Mouse (Mus musculus): Measurements from ENCODE around the gene Khdc4. TPM values are rescaled to one million over a fixed set of nuclear protein-coding genes. Genes with fewer than 3 reads are reported as not detected.

Khdc4 gene
- total RNA-seq, 2 experiments from 2014 or later = 55.3 to 59.3 TPM

DNA sequence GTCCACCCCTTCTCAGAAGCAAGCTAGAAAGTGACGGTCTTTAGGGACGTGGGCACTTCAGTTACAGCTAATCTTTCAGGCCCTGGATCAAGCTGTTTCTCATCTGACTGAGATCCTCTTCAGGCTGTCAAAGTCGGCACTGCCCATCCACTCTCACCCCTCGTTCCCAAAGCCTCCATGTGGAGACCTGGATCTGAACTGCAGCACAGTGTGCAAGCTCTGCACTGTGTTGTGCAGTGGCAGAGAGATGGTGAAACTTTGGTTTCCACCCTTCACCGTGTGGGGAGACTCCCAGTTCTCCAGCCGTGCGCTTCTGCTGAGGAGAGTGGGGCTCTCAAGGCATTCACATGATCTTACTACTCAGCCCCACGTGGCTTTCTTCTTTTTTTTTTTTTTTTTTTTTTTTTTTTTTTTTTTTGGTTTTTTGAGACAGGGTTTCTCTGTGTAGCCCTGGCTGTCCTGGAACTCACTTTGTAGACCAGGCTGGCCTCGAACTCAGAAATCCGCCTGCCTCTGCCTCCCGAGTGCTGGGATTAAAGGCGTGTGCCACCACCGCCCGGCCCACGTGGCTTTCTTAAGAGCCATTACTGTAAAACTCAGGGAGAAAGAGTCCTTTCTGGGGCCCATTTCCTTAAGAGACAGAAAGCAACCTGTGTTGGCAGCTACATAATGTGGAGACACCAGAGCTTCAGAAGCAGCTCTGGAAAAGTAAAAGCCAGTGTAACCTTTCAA is 60.7 kb downstream of the Khdc4 start:
- Histone ChIP-seq H3K27ac (no peak overlapping the region), H3K4me3 (no peak overlapping the region)
- TF ChIP-seq CTCF (IDR thresholded peaks at IDR 0.05) = no peak
- no peak for DNase-seq (ENCODE audit: extremely low spot score in 1 of 2, low spot score in 2 of 2)
- intact Hi-C loops (cut with DNase I) = no loop called here

DNA sequence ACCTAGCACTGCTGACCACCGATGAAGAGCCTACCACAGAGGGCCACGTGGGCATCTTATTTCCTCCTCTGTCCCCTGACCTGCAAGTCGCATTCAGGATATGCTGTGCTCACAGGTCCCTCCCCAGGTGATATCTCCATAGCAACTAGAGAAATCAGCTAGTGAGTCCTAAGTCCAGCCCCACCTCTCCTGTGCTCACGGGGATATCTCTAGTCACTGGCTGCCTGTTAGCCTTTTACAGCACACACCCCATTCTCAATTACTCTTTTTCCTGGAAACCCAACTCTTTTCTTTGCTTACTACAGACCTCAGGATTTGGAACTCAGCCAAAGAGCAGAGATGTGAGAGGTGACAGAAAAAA is 61.2 kb downstream of the Khdc4 start:
- intact Hi-C loops (cut with DNase I) = no loop called here
- no peak for DNase-seq (ENCODE audit: extremely low spot score in 1 of 2, low spot score in 2 of 2)
- Histone ChIP-seq H3K4me3 (no peak overlapping the region), H3K27ac (no peak overlapping the region)
- TF ChIP-seq CTCF (IDR thresholded peaks at IDR 0.05) = no peak

DNA sequence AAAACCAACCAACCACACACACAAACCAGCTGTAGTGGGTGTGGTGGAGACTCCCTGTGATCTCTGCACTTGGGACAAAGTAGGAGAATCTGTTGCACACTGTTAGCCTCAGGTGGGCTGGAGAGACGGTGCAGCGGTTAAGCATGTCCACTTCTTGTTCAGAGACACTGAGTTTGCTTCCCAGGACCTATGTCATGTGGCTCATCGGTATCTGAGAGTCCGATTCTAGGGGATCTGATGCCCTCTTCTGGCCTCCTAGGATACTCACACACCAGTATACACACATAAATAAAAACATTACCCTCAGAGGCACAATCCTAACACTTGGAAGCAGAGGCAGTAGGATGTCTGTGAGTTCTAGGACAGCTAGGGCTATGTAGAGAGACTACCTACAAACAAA is 68.7 kb downstream of the Khdc4 start:
- peak; percentile 16 for TF ChIP-seq CTCF (IDR thresholded peaks at IDR 0.05)
- intact Hi-C loops (cut with DNase I) = no loop called here
- no peak for DNase-seq (ENCODE audit: extremely low spot score in 1 of 2, low spot score in 2 of 2)
- H3K27ac ChIP-seq = no peak overlapping the region
- H3K4me3 ChIP-seq = no peak overlapping the region

DNA sequence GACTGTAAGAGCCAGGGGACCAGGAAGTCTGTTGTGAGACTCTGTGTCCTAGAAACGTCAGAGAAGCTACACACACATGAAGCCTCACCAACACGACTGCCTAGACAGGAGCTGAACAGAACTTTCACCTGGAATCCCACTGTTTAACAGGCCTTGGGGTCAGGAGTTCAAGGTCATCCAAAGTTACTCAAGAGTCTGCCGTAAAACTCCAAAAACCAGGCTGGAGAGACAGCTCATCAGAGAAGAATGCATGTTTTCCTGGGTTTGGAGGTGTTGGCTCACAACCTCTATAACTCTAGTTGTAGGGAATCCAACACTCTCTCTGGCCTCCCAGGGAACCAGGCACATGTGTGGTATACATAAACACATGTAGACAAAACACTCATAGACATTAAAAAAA is 69.9 kb downstream of the Khdc4 start:
- TF ChIP-seq CTCF (IDR thresholded peaks at IDR 0.05) = no peak
- H3K4me3 ChIP-seq = no peak overlapping the region
- DNase-seq (ENCODE audit: extremely low spot score in 1 of 2, low spot score in 2 of 2) = no peak
- peak overlapping the region; percentile 44; the same call in 1 of the 2 replicates for H3K27ac ChIP-seq
- intact Hi-C loops (cut with DNase I) = no loop called here

DNA sequence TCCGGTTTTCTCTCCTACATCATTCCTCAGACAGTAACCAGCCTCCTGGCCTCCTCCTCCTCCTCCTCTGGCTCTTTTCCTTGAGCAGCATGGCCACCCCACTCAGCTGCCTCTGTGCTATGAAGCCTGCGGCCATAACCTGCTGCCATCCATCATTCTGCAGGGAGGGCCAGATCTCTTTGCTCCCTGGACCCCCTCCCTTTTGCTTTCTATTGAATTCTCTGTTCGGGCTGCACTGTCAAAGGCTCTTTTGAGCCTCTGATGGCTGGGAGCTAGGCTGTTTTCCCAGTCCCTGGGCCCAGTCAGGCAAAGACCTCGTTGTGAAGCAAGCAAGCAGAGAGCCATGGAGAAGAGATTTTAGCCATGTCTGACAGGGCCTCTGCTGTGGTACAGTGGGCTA is 70.7 kb downstream of the Khdc4 start:
- DNase-seq (ENCODE audit: extremely low spot score in 1 of 2, low spot score in 2 of 2) = no peak
- no peak overlapping the region for H3K4me3 ChIP-seq
- intact Hi-C loops (cut with DNase I) = no loop called here
- no peak for TF ChIP-seq CTCF (IDR thresholded peaks at IDR 0.05)
- H3K27ac ChIP-seq = peak overlapping the region; percentile 71; the same call in 1 of the 2 replicates

DNA sequence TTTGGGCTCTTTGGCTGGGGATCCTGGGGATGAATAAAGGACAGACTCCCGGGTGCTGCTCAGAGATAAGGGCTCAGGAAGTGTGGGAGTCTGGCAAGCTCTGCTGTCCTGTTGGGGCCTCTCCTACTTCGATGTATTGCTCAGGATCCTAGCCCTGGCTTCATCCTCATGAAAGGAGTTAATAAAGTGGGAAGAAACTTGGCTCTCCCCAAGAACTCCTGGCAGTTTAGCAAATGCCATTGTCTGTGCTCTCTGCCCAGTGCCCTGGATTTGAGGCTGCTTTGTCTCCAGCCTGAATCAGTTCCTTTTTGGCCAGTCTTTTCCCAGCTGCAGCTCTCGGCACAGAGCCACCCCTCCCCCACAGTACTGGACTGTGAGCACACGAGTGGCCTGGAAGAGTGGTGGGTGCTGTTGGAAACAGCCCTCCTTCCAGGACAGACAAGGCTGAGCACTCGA is 72.5 kb downstream of the Khdc4 start:
- Histone ChIP-seq H3K27ac (peak overlapping the region; percentile 42), H3K4me3 (no peak overlapping the region)
- no peak for TF ChIP-seq CTCF (IDR thresholded peaks at IDR 0.05)
- intact Hi-C loops (cut with DNase I) = no loop called here
- DNase-seq (ENCODE audit: extremely low spot score in 1 of 2, low spot score in 2 of 2) = peak; percentile 70 to 83

DNA sequence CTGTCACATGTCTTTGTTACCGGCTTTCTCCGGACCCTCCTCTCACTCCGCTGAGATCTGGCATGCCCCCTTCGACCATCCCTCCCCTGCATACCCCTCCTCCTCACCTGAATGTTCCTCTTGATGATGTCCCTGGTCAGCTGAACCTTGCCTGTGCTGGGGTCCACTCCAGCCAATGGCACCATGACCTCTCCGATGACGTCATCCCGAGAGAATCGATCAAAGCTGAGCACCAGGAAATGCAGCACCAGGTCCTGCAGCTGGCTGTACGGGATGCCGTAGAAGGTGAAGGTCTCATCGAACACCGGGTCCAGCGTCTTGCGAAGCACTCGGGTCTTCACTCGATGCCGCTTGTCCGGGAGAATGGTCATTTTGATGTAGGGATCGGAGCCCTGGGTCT is 76.0 kb downstream of the Khdc4 start:
- intact Hi-C loops (cut with DNase I) = no loop called here
- DNase-seq (ENCODE audit: extremely low spot score in 1 of 2, low spot score in 2 of 2) = no peak
- TF ChIP-seq CTCF (IDR thresholded peaks at IDR 0.05) = no peak

DNA sequence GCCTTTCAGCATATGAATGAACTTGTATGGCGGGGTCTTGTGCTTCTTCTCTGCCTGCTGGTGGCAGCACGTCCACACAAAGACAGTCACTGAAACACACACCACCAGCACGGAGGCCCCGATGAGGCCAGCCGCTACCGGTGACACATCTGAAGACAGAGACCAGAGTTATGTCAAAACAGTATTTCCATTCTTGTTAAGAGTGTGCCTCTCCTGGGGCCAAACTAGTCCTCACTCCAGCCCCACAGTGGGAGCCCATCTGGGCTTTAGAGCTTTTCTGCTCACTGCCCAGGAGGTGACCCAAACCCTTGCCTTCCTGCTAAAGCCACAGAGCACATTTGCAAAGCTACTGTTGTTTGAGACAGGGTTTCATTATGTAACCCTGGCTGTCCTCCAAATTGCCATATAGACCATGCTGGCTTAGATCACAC is 76.8 kb downstream of the Khdc4 start:
- no peak for DNase-seq (ENCODE audit: extremely low spot score in 1 of 2, low spot score in 2 of 2)
- intact Hi-C loops (cut with DNase I) = no loop called here
- peak; percentile 21 for TF ChIP-seq CTCF (IDR thresholded peaks at IDR 0.05)
- H3K4me3 ChIP-seq = no peak overlapping the region
- H3K27ac ChIP-seq = no peak overlapping the region

More for the DNA sequence above, 76.0 kb downstream of the Khdc4 start:
- no peak overlapping the region for H3K27ac ChIP-seq
- no peak overlapping the region for H3K4me3 ChIP-seq

Other genes with a start within 250 kb of the Khdc4 start
- 10 to 100 TPM; 68.7 to 71.2 TPM for gene Sema4a, start 224.6 kb upstream of the Khdc4 start, total RNA-seq (2021)
- 10 to 100 TPM; 59.3 to 61.7 TPM for gene Lmna, start 175.8 kb upstream of the Khdc4 start, total RNA-seq (2021)
- 1 to 10 TPM; 3.2 TPM for gene Mex3a, start 153.4 kb upstream of the Khdc4 start, total RNA-seq (2021)
- gene Rab25, start 137.5 kb upstream of the Khdc4 start, total RNA-seq (2021) = not detected
- gene Lamtor2, start 132.7 kb upstream of the Khdc4 start, total RNA-seq (2021) = 10 to 100 TPM; 98.3 to 99.1 TPM
- gene Ubqln4, start 132.0 kb upstream of the Khdc4 start, total RNA-seq (2021) = 100 to 1,000 TPM; 137 to 148 TPM
- 10 to 100 TPM; 90.2 to 90.3 TPM for gene Ssr2, start 109.9 kb upstream of the Khdc4 start, total RNA-seq (2021)
- gene Arhgef2, start 79.8 kb upstream of the Khdc4 start, total RNA-seq (2021) = 100 to 1,000 TPM; 239 to 266 TPM
- gene Rxfp4, start 32.7 kb upstream of the Khdc4 start, total RNA-seq (2021) = not detected
- gene Rit1, start 31.0 kb downstream of the Khdc4 start, total RNA-seq (2021) = 10 to 100 TPM; 41.1 to 45.8 TPM
- gene Syt11, start 89.4 kb downstream of the Khdc4 start, total RNA-seq (2021) = 100 to 1,000 TPM; 513 to 521 TPM
- gene Gon4l, start 149.4 kb downstream of the Khdc4 start, total RNA-seq (2021) = 10 to 100 TPM; 46.9 to 48.3 TPM
- 10 to 100 TPM; 20.2 TPM for gene Msto1, start 228.2 kb downstream of the Khdc4 start, total RNA-seq (2021)